Mouse (Mus musculus) liver, embryonic 12.5 days (tissue): ENCODE results near the gene Krtdap. TPM values are rescaled to one million over a fixed set of nuclear protein-coding genes. Genes with fewer than 3 reads are reported as not detected.
"Not testable (repeated sequence)": the region's sequence is repeated elsewhere in the genome, so short reads cannot be mapped to it uniquely, and the experiment has no call there.

Source experiments
- ATAC-seq: fragments of 200-750 bp; cut with Nextera tagmentation; 2 replicates; pipeline ENCODE4 v1.8.0; 2017; ENCODE audit warnings: moderate number of reproducible peaks, mild to moderate bottlenecking, moderate library complexity
- H3K27ac ChIP-seq: fragments of 300-500 bp; sonication (generic); 2 replicates; pipeline ENCODE4 v1.5.1; 2016; ENCODE audit warnings: mild to moderate bottlenecking
- H3K27me3 ChIP-seq: fragments of 300-500 bp; sonication (generic); replicated peaks from 2 replicates; pipeline ENCODE4 v1.6.1; 2016; ENCODE audit warnings: mild to moderate bottlenecking, moderate library complexity
- H3K36me3 ChIP-seq: fragments of 300-500 bp; sonication (generic); 2 replicates; pipeline ENCODE4 v1.6.1; 2016; ENCODE audit warnings: mild to moderate bottlenecking, moderate library complexity
- H3K4me1 ChIP-seq: fragments of 300-500 bp; sonication (generic); 2 replicates; pipeline ENCODE4 v1.6.1; 2016
- H3K4me2 ChIP-seq: fragments of 300-500 bp; sonication (generic); 2 replicates; pipeline ENCODE4 v1.6.1; 2016; ENCODE audit warnings: mild to moderate bottlenecking, moderate library complexity
- H3K4me3 ChIP-seq: fragments of 300-500 bp; sonication (generic); 2 replicates; pipeline ENCODE4 v1.5.1; 2016; ENCODE audit warnings: mild to moderate bottlenecking, moderate library complexity
- H3K9ac ChIP-seq: fragments of 300-500 bp; sonication (generic); 2 replicates; pipeline ENCODE4 v1.6.1; 2016; ENCODE audit warnings: mild to moderate bottlenecking, moderate library complexity
- H3K9me3 ChIP-seq: fragments of 300-500 bp; sonication (generic); replicated peaks from 2 replicates; pipeline ENCODE4 v1.6.1; 2016; ENCODE audit warnings: mild to moderate bottlenecking, moderate library complexity
- WGBS: fragments of 180-500 bp; shearing (Covaris S2); methylation state at CpG from one replicate; pipeline ENCODE4 v1.1.7; 2016; ENCODE audit not compliant: insufficient replicate concordance; 5-methylcytosine and 5-hydroxymethylcytosine counted together
- polyA plus RNA-seq: library from polyadenylated mRNA; unstranded; fragments of >200 nt; fragmentation: Nextera tagmentation; extraction: Ambion mirVana; gene quantifications from 2 replicates; pipeline ENCODE4 v1.2.1, GENCODE M21; 2016

Gene Krtdap
- polyA plus RNA-seq, 1 experiment from 2014 or later, result not detected

- 77% methylated on average over 18 of the region's 18 CpGs for WGBS
- no peak for ATAC-seq
Measured at GRCm38 (mm10) chr7:30823675-30824074, 36.0 kb downstream of the Krtdap start, which contains the start of gene Ffar2. TSS of gene Ffar2 (minus strand) at chr7:30823775.

DNA sequence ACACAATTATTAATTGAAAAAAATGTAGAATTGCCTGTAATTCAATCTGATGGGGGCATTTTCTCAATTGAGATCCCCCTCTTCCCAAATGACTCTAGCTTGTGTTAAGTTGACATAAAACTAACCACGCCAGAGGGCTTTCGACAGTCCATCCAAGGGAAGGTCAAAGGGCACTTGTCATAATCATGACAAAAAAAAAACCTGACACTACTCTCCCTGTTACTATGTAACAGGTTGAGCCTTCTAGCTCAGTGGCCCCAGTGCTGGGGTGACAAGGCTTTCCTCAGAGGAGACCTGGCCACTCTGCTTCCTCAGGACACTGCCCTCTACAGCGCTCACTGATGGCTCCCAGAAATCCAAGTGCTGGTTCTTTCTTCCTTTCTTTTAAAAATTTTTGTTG lies 36.6 kb downstream of the Krtdap start:
- H3K27ac ChIP-seq, result no peak overlapping the region
- H3K4me2 ChIP-seq, result no peak overlapping the region
- H3K27me3 ChIP-seq, result peaks cover 4% of the 10 kb centered on the region; the same call in 1 of the 2 replicates
- no peaks in the 10 kb centered on the region for H3K36me3 ChIP-seq
- peaks cover 17% of the 10 kb centered on the region for H3K4me1 ChIP-seq
- H3K9ac ChIP-seq, result no peak overlapping the region
- H3K9me3 ChIP-seq, result no peaks in the 10 kb centered on the region
- 77% methylated on average over 3 of the region's 3 CpGs for WGBS
- ATAC-seq, result no peak
- no peak overlapping the region for H3K4me3 ChIP-seq

More at GRCm38 (mm10) chr7:30823675-30824074, 36.0 kb downstream of the Krtdap start, which contains the start of gene Ffar2:
- Histone ChIP-seq H3K9ac (no peak within 1 kb of the TSS), H3K9me3 (no peaks in the 10 kb centered on the region), H3K27ac (no peak within 1 kb of the TSS), H3K36me3 (no peaks in the 10 kb centered on the region), H3K27me3 (peaks cover 4% of the 10 kb centered on the region; the same call in 1 of the 2 replicates), H3K4me2 (no peak within 1 kb of the TSS), H3K4me3 (no peak within 1 kb of the TSS), H3K4me1 (peaks cover 17% of the 10 kb centered on the region)

GRCm38 (mm10) chr7:30826660-30827059 lies 39.0 kb downstream of the Krtdap start:
- Histone ChIP-seq H3K4me3 (no peak overlapping the region), H3K4me1 (no peaks in the 10 kb centered on the region), H3K27ac (no peak overlapping the region), H3K9ac (no peak overlapping the region), H3K9me3 (no peaks in the 10 kb centered on the region), H3K4me2 (no peak overlapping the region), H3K27me3 (no peaks in the 10 kb centered on the region), H3K36me3 (no peaks in the 10 kb centered on the region)
- ATAC-seq, result no peak
- 73% methylated on average over 9 of the region's 10 CpGs for WGBS

DNA sequence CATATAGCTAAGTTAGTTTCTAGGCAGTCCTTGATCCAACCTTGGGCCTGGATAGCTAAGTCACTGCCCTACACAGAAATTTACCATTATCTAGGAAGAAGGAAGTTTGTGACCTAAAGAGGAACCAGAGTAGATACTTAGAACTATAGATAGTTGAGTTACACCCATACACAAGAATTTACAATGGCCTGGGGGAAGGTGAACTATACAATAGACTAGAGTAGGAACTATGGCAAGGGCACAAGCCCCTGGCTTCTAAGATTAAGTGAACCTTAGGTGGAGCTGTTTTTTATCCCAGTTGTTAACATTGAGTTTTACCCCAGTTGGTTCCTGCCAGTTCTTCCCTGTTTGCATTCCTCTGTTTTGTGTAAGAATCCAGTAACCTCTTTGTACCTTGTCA lies 41.2 kb downstream of the Krtdap start:
- not testable (repeated sequence) for ATAC-seq, H3K4me1 ChIP-seq, H3K36me3 ChIP-seq, H3K27me3 ChIP-seq, H3K4me2 ChIP-seq, H3K4me3 ChIP-seq, H3K9me3 ChIP-seq, H3K9ac ChIP-seq, H3K27ac ChIP-seq

DNA sequence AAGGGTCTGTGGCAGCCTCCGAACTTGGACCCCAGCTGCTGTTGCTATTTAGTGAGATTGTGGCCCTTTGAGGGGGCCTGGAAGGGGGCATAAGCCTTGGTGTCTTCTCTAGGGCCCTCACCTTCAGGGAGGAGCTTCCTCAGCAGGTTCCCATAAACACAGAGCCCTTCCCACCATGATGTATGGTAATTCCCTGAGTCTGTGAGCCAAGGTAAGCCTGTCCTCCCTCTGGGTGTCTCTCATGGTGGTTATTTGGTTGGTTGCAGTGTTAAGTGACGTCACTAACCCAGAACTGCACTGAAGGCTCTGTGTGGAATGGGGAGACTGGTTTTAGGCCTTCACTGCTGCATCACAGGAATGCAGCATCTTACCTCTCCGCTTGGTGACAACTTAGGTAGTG lies 41.7 kb downstream of the Krtdap start:
- no peak overlapping the region for H3K4me2 ChIP-seq
- no peaks in the 10 kb centered on the region for H3K36me3 ChIP-seq
- no peak overlapping the region for H3K9ac ChIP-seq
- H3K4me1 ChIP-seq, result peaks cover 5% of the 10 kb centered on the region; the same call in 1 of the 2 replicates
- no peaks in the 10 kb centered on the region for H3K9me3 ChIP-seq
- H3K27me3 ChIP-seq, result no peaks in the 10 kb centered on the region
- no peak for ATAC-seq
- 53% methylated on average over 3 of the region's 3 CpGs for WGBS
- no peak overlapping the region for H3K4me3 ChIP-seq
- H3K27ac ChIP-seq, result no peak overlapping the region

- no peak overlapping the region for H3K27ac ChIP-seq
- peak overlapping the region; percentile 22; the same call in 1 of the 2 replicates for H3K4me2 ChIP-seq
- H3K9me3 ChIP-seq, result no peaks in the 10 kb centered on the region
- no peak overlapping the region for H3K9ac ChIP-seq
- WGBS, result 53% methylated on average over 16 of the region's 17 CpGs
- H3K36me3 ChIP-seq, result no peaks in the 10 kb centered on the region
- no peaks in the 10 kb centered on the region for H3K27me3 ChIP-seq
- no peak overlapping the region for H3K4me3 ChIP-seq
- ATAC-seq, result no peak
- peaks cover 5% of the 10 kb centered on the region; the same call in 1 of the 2 replicates for H3K4me1 ChIP-seq
Measured at GRCm38 (mm10) chr7:30832261-30832660, 44.6 kb downstream of the Krtdap start.

GRCm38 (mm10) chr7:30832684-30833083 lies 45.0 kb downstream of the Krtdap start:
- H3K27ac ChIP-seq, H3K4me3 ChIP-seq, H3K36me3 ChIP-seq, H3K9ac ChIP-seq, ATAC-seq, H3K9me3 ChIP-seq, H3K4me1 ChIP-seq, H3K27me3 ChIP-seq: not testable (repeated sequence)
- WGBS, result 31% methylated on average over 10 of the region's 11 CpGs
- H3K4me2 ChIP-seq, result peak overlapping the region; percentile 22; the same call in 1 of the 2 replicates

DNA sequence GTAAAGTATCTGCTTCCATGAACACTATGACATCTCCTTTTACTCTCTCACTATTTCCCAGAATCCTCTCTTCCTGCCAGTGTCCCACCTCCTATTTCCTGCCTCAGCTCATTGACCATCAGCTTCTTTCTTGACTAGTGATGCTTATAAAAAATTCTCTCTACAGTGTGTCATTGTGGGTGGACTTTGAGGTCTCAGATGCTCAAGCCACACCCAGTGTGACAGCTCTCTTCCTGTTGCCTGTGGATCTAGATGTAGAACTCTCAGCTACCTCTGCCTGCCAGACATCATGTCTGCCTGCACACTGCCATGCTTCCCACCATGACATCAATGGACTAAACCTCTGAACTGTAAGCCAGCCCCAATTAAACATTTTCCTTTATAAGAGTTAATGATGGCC lies 49.6 kb downstream of the Krtdap start:
- Histone ChIP-seq H3K36me3 (no peaks in the 10 kb centered on the region), H3K9me3 (no peaks in the 10 kb centered on the region), H3K4me1 (peaks cover 14% of the 10 kb centered on the region; the same call in 1 of the 2 replicates), H3K27ac (no peak overlapping the region), H3K9ac (no peak overlapping the region), H3K27me3 (no peaks in the 10 kb centered on the region), H3K4me2 (no peak overlapping the region), H3K4me3 (no peak overlapping the region)
- no peak for ATAC-seq

DNA sequence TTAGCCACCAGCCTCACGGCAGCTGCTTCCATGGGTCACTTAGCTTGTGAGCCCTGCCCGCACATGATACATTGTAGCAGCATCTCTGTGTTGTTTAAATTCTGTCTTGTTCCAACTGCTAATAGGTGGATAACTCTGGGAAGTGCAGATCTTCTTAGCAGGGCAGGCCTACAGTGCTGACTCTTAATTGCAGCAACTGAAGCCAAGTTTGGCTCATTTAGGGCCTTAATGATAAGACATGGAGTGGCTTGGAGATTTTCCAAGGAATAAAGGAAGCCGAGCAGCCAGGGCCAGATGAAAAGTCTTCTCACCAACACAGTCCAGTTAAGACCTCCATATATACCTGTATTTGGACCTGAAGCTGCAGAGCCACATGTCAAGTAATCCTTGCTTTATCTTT lies 52.6 kb downstream of the Krtdap start:
- H3K4me3 ChIP-seq, result no peak overlapping the region
- no peaks in the 10 kb centered on the region for H3K27me3 ChIP-seq
- no peaks in the 10 kb centered on the region for H3K9me3 ChIP-seq
- no peak overlapping the region for H3K27ac ChIP-seq
- no peak overlapping the region for H3K4me2 ChIP-seq
- ATAC-seq, result no peak
- WGBS, result 61% methylated on average over 3 of the region's 3 CpGs
- no peaks in the 10 kb centered on the region for H3K36me3 ChIP-seq
- no peak overlapping the region for H3K9ac ChIP-seq
- H3K4me1 ChIP-seq, result peaks cover 10% of the 10 kb centered on the region; the same call in 1 of the 2 replicates

Other genes starting within 250 kb of the Krtdap start
- gene Hspb6, start 235.7 kb upstream of the Krtdap start, polyA plus RNA-seq, result 5.0 and 5.4 TPM in 2 replicates
- 5.3 and 5.6 TPM in 2 replicates for gene Proser3, start 235.6 kb upstream of the Krtdap start, polyA plus RNA-seq
- gene Lin37, start 228.1 kb upstream of the Krtdap start, polyA plus RNA-seq, result 30.3 and 31.4 TPM in 2 replicates
- 51.9 and 55.1 TPM in 2 replicates for gene U2af1l4, start 224.6 kb upstream of the Krtdap start, polyA plus RNA-seq
- 5.8 and 6.7 TPM in 2 replicates for gene Gm49396, start 224.6 kb upstream of the Krtdap start, polyA plus RNA-seq
- gene Psenen, start 224.3 kb upstream of the Krtdap start, polyA plus RNA-seq, result 83.3 and 87.9 TPM in 2 replicates
- gene Igflr1, start 222.5 kb upstream of the Krtdap start, polyA plus RNA-seq, result 3.0 and 3.9 TPM in 2 replicates
- 4.5 and 4.9 TPM in 2 replicates for gene Kmt2b, start 199.2 kb upstream of the Krtdap start, polyA plus RNA-seq
- 0.17 and 0.20 TPM in 2 replicates for gene Zbtb32, start 189.0 kb upstream of the Krtdap start, polyA plus RNA-seq
- gene Upk1a, start 175.0 kb upstream of the Krtdap start, polyA plus RNA-seq, result 0.25 and 0.33 TPM in 2 replicates
- gene Cox6b1, start 161.7 kb upstream of the Krtdap start, polyA plus RNA-seq, result 691 and 732 TPM in 2 replicates
- 0.12 and 0.19 TPM in 2 replicates for gene Etv2, start 152.0 kb upstream of the Krtdap start, polyA plus RNA-seq
- 83.1 and 83.5 TPM in 2 replicates for gene Rbm42, start 137.6 kb upstream of the Krtdap start, polyA plus RNA-seq
- 47.8 and 50.4 TPM in 2 replicates for gene Haus5, start 122.9 kb upstream of the Krtdap start, polyA plus RNA-seq
- gene Pmis2, start 116.3 kb upstream of the Krtdap start, polyA plus RNA-seq, result not detected in 2 replicates
- 0.65 and 1.0 TPM in 2 replicates for gene 2200002J24Rik, start 89.0 kb upstream of the Krtdap start, polyA plus RNA-seq
- gene Atp4a, start 75.7 kb upstream of the Krtdap start, polyA plus RNA-seq, result 1.8 and 1.9 TPM in 2 replicates
- gene Tmem147, start 58.4 kb upstream of the Krtdap start, polyA plus RNA-seq, result 125 and 126 TPM in 2 replicates
- not detected in 2 replicates for gene Gapdhs, start 44.2 kb upstream of the Krtdap start, polyA plus RNA-seq
- 0.19 and 0.41 TPM in 2 replicates for gene Sbsn, start 36.4 kb upstream of the Krtdap start, polyA plus RNA-seq
- not detected in 2 replicates for gene Dmkn, start 24.1 kb upstream of the Krtdap start, polyA plus RNA-seq
- 0.21 and 0.53 TPM in 2 replicates for gene Ffar2, start 35.9 kb downstream of the Krtdap start, polyA plus RNA-seq
- not detected in 2 replicates for gene Ffar3, start 68.3 kb downstream of the Krtdap start, polyA plus RNA-seq
- gene Ffar1, start 73.7 kb downstream of the Krtdap start, polyA plus RNA-seq, result not detected in 2 replicates
- gene Cd22, start 92.4 kb downstream of the Krtdap start, polyA plus RNA-seq, result 0.21 and 0.38 TPM in 2 replicates
- gene Mag, start 127.0 kb downstream of the Krtdap start, polyA plus RNA-seq, result 0.13 and 0.20 TPM in 2 replicates
- gene Hamp2, start 136.8 kb downstream of the Krtdap start, polyA plus RNA-seq, result not detected in 2 replicates
- gene Hamp, start 156.1 kb downstream of the Krtdap start, polyA plus RNA-seq, result 0.38 TPM in 1 of 2 replicates, not detected in the other
- gene Usf2, start 168.9 kb downstream of the Krtdap start, polyA plus RNA-seq, result 13.9 and 18.1 TPM in 2 replicates
- gene Lsr, start 185.6 kb downstream of the Krtdap start, polyA plus RNA-seq, result 27.3 and 28.2 TPM in 2 replicates
- 1.9 and 2.8 TPM in 2 replicates for gene Fam187b, start 185.9 kb downstream of the Krtdap start, polyA plus RNA-seq